Mouse (Mus musculus): ENCODE measurements around the gene Dydc1. TPM values are rescaled to one million over a fixed set of nuclear protein-coding genes. Genes with fewer than 3 reads are reported as not detected.

The Dydc1 gene
- polyA plus RNA-seq, 1 experiment from 2014 or later: 0.16 TPM

DNA sequence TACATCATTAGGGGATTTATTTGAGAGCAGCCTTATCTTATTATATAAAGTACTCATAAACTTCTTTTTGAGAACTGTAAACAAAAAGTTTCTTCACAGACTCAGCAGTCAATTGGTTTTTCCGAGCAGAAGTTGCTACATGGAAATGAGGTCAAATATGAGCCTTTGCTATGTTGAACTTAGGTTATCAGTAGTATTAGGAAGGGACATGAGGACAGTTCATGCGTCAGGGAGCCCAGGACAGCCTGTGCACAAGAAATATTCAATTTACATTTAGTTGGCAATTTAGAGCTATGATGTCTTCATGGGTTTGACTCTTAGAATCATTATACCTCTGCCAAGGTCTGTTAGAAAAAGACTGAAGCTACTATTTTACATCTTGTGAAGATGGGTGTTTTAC is 29.6 kb downstream of the Dydc1 start:
- H3K27me3 ChIP-seq: no peaks in the 10 kb centered on the region
- H3K9ac ChIP-seq: no peak overlapping the region
- no peak overlapping the region for H3K27ac ChIP-seq
- H3K4me3 ChIP-seq (replicated peaks): no peak overlapping the region
- H3K36me3 ChIP-seq: no peaks in the 10 kb centered on the region
- no peaks in the 10 kb centered on the region for H3K4me1 ChIP-seq
- 76% methylated on average over 2 of the region's 2 CpGs for WGBS
- H3K9me3 ChIP-seq (replicated peaks): no peaks in the 10 kb centered on the region
- H3K4me2 ChIP-seq: no peak overlapping the region
- ATAC-seq (replicated peaks; ENCODE audit: low FRiP score): no peak

DNA sequence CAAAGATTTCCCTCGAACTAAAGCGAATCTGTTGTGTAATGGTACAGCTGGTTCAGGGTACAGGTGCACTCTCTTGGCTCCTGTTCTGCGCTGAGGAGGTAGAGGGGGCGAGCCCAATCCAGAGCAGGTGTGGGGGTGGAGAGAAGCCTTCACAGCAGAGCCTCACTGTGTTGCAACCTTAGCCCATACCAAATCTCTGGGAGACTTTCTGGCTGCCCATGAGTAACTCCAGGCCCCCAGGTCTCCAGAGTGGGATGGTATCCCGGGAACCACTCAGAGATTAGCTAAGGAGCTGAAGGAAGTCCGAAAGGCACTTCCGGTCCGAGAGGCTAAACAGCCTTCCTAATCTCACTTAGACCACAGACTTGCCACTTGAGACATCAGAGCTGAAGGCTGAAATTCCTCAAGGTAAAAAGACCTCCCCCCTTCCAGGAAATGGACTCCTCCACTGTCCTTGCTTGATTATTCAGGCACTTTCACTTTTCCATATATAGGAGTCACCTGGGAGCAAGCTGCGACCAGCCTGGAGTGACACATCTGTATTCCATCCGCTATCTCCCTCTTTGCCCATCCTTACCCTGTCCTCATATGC is 32.2 kb downstream of the Dydc1 start, which contains the start of gene Mat1a:
Gene Mat1a, plus strand, starts transcription at position 183 of the 592 bp plus-strand sequence.
- Histone ChIP-seq H3K4me2 (no peak within 1 kb of the TSS), H3K4me3 (replicated peaks) (no peak within 1 kb of the TSS), H3K9me3 (replicated peaks) (no peaks in the 10 kb centered on the region), H3K4me1 (no peaks in the 10 kb centered on the region), H3K36me3 (no peaks in the 10 kb centered on the region), H3K9ac (no peak within 1 kb of the TSS), H3K27me3 (no peaks in the 10 kb centered on the region), H3K27ac (no peak within 1 kb of the TSS)
- WGBS: 71% methylated on average over 10 of the region's 10 CpGs
- no peak for ATAC-seq (replicated peaks; ENCODE audit: low FRiP score)

DNA sequence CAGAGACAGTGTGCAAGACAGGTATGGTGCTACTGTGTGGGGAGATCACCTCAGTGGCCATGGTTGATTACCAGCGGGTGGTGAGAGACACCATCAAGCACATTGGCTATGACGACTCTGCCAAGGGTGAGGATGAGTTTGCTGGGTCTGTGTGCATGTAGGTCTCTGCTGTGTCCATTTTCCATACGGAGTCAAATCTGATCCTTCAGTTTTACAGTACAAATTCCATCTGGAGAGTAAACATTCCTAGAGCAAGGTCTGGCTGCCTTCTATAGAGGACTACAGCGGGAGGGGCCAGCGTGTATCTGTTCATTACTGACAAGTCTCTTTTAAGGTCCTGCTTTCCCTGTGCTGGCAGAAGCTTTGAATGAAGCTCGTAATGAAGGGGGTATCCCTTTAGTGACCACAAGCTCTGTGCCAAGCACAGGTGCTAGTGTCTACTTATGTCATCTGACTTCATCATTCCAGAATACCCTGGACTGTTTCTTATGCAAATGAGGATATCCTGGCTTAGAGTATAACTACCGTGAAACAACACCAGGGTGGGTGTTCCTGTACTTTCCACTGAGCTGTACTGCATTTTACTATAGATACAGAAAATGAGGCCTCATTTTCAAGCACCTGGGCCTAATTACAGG is 38.4 kb downstream of the Dydc1 start:
- no peak overlapping the region for H3K4me2 ChIP-seq
- H3K9me3 ChIP-seq (replicated peaks): no peaks in the 10 kb centered on the region
- H3K27me3 ChIP-seq: no peaks in the 10 kb centered on the region
- no peak for ATAC-seq (replicated peaks; ENCODE audit: low FRiP score)
- H3K27ac ChIP-seq: no peak overlapping the region
- H3K9ac ChIP-seq: no peak overlapping the region
- no peak overlapping the region for H3K4me3 ChIP-seq (replicated peaks)
- H3K4me1 ChIP-seq: no peaks in the 10 kb centered on the region
- WGBS: 90% methylated on average over 7 of the region's 7 CpGs
- no peaks in the 10 kb centered on the region for H3K36me3 ChIP-seq

DNA sequence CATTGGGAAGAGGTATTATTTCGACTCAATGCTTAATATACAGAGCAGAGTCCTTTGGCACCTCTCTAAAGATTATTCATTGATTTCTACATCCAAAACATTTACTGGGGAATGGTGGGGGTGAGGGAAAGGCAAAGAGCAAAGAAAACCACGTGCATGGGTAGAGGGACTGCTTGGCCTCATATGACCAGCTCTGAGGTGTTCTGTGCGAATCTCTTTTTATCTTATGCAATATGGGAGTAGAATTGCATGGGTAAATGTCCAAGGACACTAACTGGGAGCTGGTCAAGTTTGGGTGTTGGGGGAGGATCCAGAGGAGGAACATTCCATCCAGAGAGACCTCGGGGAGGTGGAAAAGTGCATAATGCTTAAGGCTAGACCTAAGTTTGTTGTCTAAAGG is 40.2 kb downstream of the Dydc1 start:
- Histone ChIP-seq H3K9ac (no peak overlapping the region), H3K4me3 (replicated peaks) (no peak overlapping the region), H3K27ac (no peak overlapping the region), H3K9me3 (replicated peaks) (no peaks in the 10 kb centered on the region), H3K4me2 (no peak overlapping the region), H3K27me3 (no peaks in the 10 kb centered on the region), H3K4me1 (no peaks in the 10 kb centered on the region), H3K36me3 (no peaks in the 10 kb centered on the region)
- 86% methylated on average over 4 of the region's 4 CpGs for WGBS
- ATAC-seq (replicated peaks; ENCODE audit: low FRiP score): no peak

DNA sequence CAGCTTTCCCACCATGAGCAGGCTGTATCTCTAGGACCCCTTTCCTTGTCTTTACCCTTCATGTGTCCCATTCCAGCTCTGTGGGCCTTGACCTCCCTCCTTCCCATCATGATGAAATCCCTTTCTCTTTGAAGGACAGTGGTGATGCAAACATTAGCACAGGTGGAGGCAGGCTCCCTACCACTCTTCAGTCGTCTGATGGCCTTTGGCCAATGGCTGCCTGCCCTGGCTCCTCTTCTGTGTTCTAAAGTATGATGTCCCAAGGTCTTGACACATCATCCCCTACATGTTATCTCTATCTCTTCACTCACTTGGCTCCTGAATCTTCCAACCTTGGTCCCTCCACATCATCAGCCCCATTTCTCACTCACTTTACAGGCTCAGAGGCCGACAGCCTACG is 43.6 kb downstream of the Dydc1 start:
- Histone ChIP-seq H3K36me3 (no peaks in the 10 kb centered on the region), H3K27ac (no peak overlapping the region), H3K4me3 (replicated peaks) (no peak overlapping the region), H3K4me2 (no peak overlapping the region), H3K4me1 (no peaks in the 10 kb centered on the region), H3K9me3 (replicated peaks) (no peaks in the 10 kb centered on the region), H3K27me3 (no peaks in the 10 kb centered on the region), H3K9ac (no peak overlapping the region)
- 82% methylated on average over 3 of the region's 3 CpGs for WGBS
- no peak for ATAC-seq (replicated peaks; ENCODE audit: low FRiP score)

DNA sequence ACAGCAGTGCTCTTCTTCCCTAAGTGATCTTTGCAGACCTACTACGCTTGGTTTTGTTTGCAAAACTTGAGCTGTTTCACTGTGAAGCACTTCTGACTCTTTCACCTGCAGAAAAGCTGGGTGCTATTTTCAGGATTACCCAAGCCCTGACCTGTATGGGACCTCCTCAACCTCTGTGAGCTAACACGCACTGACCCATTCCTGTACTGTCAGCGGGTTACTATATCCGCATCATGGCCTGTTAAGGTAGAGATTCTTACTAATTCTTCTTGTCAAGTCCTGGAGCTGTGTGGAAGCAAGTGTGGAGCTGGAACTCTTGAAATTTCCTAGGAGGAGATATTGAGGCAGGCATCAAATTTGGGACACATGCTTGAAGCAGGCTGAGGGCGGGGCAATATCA is 52.0 kb downstream of the Dydc1 start:
- WGBS: 88% methylated on average over 5 of the region's 5 CpGs
- Histone ChIP-seq H3K9ac (no peak overlapping the region), H3K27ac (no peak overlapping the region), H3K4me2 (no peak overlapping the region), H3K36me3 (no peaks in the 10 kb centered on the region), H3K4me1 (no peaks in the 10 kb centered on the region), H3K27me3 (no peaks in the 10 kb centered on the region), H3K9me3 (replicated peaks) (no peaks in the 10 kb centered on the region), H3K4me3 (replicated peaks) (no peak overlapping the region)
- ATAC-seq (replicated peaks; ENCODE audit: low FRiP score): no peak

DNA sequence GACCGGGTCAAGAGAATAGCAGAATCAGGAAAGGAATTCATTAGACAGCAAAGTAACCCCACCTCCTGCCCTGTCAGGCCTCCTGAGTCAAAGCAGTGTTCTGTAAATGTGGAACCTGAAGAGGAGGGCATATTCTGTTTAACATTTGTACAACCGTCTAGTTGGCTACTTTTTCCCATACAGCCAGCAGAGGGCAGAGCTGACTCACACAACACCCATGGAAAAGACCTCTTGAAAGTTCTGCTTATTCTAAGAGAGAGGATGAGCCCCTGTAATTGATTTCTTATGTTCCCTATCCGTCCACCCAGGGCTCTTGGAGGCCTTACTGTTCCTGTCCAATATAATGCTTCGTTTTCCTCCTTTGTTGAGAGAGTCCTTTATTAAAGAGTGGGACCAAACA is 55.3 kb downstream of the Dydc1 start:
- H3K27me3 ChIP-seq: no peaks in the 10 kb centered on the region
- H3K9me3 ChIP-seq (replicated peaks): no peaks in the 10 kb centered on the region
- H3K4me1 ChIP-seq: no peaks in the 10 kb centered on the region
- WGBS: 14% methylated on average over 4 of the region's 4 CpGs
- no peak overlapping the region for H3K27ac ChIP-seq
- no peak overlapping the region for H3K4me3 ChIP-seq (replicated peaks)
- no peak overlapping the region for H3K4me2 ChIP-seq
- no peak for ATAC-seq (replicated peaks; ENCODE audit: low FRiP score)
- no peaks in the 10 kb centered on the region for H3K36me3 ChIP-seq
- no peak overlapping the region for H3K9ac ChIP-seq

DNA sequence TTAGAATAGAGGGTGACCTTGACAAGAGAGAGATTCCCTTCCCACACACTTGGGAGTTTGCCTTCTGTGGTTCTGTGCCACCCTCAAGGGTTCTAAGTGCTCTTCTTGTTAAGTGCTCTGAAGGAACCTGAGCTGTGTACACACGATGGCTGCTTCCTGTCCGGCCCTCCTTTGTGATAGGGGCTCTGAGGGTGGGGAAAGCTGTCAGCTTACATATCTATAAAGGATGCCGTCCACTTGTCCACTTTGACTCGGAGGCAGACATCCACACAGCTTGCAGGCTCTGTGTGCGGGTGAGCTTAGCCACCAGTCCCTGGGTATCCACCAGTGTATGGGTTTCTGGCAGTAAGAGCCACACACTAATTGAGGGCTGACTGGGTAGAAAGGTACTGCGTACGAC is 58.8 kb downstream of the Dydc1 start, which contains the start of gene Sftpa1:
Gene Sftpa1, plus strand, starts transcription at position 243 of the 400 bp plus-strand sequence.
- Histone ChIP-seq H3K27ac (no peak within 1 kb of the TSS), H3K9ac (no peak within 1 kb of the TSS), H3K36me3 (no peaks in the 10 kb centered on the region), H3K4me1 (no peaks in the 10 kb centered on the region), H3K9me3 (replicated peaks) (no peaks in the 10 kb centered on the region), H3K4me2 (no peak within 1 kb of the TSS), H3K4me3 (replicated peaks) (no peak within 1 kb of the TSS), H3K27me3 (no peaks in the 10 kb centered on the region)
- WGBS: 78% methylated on average over 7 of the region's 7 CpGs
- ATAC-seq (replicated peaks; ENCODE audit: low FRiP score): no peak

DNA sequence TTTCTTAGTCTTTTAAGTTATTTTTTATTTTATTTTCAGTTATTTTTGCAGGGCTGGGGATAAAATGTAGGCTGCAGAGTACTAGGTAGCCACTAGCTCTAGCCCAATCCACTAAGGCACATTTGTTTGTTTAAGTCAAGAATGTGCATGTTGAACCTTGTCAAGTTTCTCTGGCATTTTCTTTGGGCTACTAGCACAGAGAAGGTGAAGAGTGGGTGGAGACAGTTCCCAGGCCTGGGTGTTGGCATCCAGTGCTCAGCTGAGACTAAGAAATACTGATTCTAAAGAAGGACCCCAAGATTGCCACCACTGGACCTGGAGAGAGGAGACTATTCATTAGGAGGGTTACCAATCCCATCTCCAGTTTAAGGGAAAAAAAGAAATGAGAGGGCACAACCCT is 64.3 kb downstream of the Dydc1 start:
- H3K4me1 ChIP-seq: no peaks in the 10 kb centered on the region
- H3K27ac ChIP-seq: no peak overlapping the region
- no peaks in the 10 kb centered on the region for H3K36me3 ChIP-seq
- no peaks in the 10 kb centered on the region for H3K9me3 ChIP-seq (replicated peaks)
- H3K4me2 ChIP-seq: no peak overlapping the region
- no peak overlapping the region for H3K9ac ChIP-seq
- H3K4me3 ChIP-seq (replicated peaks): no peak overlapping the region
- no peaks in the 10 kb centered on the region for H3K27me3 ChIP-seq
- no peak for ATAC-seq (replicated peaks; ENCODE audit: low FRiP score)

DNA sequence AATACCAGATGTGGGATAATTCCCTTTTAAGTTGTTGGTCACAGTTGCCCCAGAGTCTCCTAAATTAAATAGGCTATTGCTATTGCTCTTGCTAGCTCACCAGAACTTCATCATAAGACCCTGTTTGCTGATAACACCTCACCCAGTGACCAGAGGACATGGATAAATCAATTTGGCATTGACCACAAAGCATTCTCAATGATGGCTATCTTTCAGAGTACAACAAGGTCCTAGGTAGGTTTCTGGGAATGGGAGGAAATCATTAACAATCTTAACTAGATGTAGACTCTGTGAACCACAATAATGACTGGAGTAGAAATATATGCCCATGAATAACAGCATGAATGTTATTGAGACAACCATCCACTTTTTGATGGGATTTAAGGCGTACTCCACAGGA is 68.0 kb downstream of the Dydc1 start:
- no peak overlapping the region for H3K4me2 ChIP-seq
- WGBS: 78% methylated on average over 1 of the region's 1 CpGs
- ATAC-seq (replicated peaks; ENCODE audit: low FRiP score): no peak

More for the DNA sequence above, 68.0 kb downstream of the Dydc1 start:
- no peak overlapping the region for H3K9ac ChIP-seq
- H3K9me3 ChIP-seq (replicated peaks): no peaks in the 10 kb centered on the region
- H3K27me3 ChIP-seq: no peaks in the 10 kb centered on the region
- H3K27ac ChIP-seq: no peak overlapping the region
- H3K4me1 ChIP-seq: no peaks in the 10 kb centered on the region
- no peaks in the 10 kb centered on the region for H3K36me3 ChIP-seq
- no peak overlapping the region for H3K4me3 ChIP-seq (replicated peaks)

Other genes starting within 250 kb of the Dydc1 start
- gene Sh2d4b, start 179.6 kb upstream of the Dydc1 start, polyA plus RNA-seq (2015; fragmentation: Nextera tagmentation; extraction: Ambion mirVana): 0.85 and 0.92 TPM in 2 replicates
- gene Tspan14, start 106.1 kb upstream of the Dydc1 start, polyA plus RNA-seq (2015; fragmentation: Nextera tagmentation; extraction: Ambion mirVana): 109 and 112 TPM in 2 replicates
- 96.8 and 103 TPM in 2 replicates for gene Fam213a, start 59.1 kb upstream of the Dydc1 start, polyA plus RNA-seq (2015; fragmentation: Nextera tagmentation; extraction: Ambion mirVana)
- not detected in 2 replicates for gene Dydc2, start 3.7 kb upstream of the Dydc1 start, polyA plus RNA-seq (2015; fragmentation: Nextera tagmentation; extraction: Ambion mirVana)
- 0.46 and 0.88 TPM in 2 replicates for gene Mat1a, start 32.1 kb downstream of the Dydc1 start, polyA plus RNA-seq (2015; fragmentation: Nextera tagmentation; extraction: Ambion mirVana)
- not detected in 2 replicates for gene Sftpa1, start 58.9 kb downstream of the Dydc1 start, polyA plus RNA-seq (2015; fragmentation: Nextera tagmentation; extraction: Ambion mirVana)
- gene Mbl1, start 78.5 kb downstream of the Dydc1 start, polyA plus RNA-seq (2015; fragmentation: Nextera tagmentation; extraction: Ambion mirVana): 0.24 and 0.26 TPM in 2 replicates
- gene Sftpd, start 112.2 kb downstream of the Dydc1 start, polyA plus RNA-seq (2015; fragmentation: Nextera tagmentation; extraction: Ambion mirVana): 0.46 TPM in 1 of 2 replicates, not detected in the other
- 0.12 TPM in 1 of 2 replicates, not detected in the other for gene Gm2832, start 205.9 kb downstream of the Dydc1 start, polyA plus RNA-seq (2015; fragmentation: Nextera tagmentation; extraction: Ambion mirVana)